Mouse (Mus musculus) urinary bladder, postnatal 14 days (tissue): ENCODE measurements around the gene Cfl1.
A peak's percentile ranks its signal among the peaks of the same experiment; 100 is the strongest.

Experiments used
- DNase-seq: peaks from one replicate; pipeline ENCODE4 v3.0.0; 2021; ENCODE audit warnings: low spot score

The Cfl1 gene

DNA sequence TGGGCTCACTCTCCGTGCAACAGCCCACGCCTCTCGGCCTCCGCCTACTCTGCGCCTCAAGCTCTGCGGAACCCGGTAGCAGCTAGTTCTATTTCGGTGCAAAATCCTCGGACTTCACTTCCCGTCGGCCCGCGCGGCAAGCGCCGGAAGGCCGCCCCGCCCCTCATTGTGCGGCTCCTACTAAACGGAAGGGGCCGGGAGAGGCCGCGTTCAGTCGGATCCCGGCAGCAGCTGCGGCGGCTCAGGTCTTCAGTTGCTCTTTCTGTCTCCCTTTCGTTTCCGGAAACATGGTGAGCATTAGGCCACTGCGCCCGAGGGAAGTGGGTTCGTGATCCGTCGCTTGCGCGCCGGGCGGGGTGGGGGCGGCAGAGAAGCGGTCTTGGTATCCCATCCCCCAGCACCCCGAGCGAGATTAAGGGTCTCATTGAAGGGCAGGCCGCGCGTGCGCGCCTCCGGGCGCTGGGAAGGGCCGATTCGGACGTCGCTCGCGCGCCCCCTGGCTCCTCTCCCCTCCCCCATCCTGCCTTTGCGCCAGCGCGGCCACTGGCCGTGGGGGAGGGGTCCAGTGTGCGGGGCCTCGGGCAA, at the start of gene Cfl1:
Gene Cfl1 (plus strand): TSS at position 143 of the 585 bp plus-strand sequence.
- DNase-seq: peak; percentile 94

DNA sequence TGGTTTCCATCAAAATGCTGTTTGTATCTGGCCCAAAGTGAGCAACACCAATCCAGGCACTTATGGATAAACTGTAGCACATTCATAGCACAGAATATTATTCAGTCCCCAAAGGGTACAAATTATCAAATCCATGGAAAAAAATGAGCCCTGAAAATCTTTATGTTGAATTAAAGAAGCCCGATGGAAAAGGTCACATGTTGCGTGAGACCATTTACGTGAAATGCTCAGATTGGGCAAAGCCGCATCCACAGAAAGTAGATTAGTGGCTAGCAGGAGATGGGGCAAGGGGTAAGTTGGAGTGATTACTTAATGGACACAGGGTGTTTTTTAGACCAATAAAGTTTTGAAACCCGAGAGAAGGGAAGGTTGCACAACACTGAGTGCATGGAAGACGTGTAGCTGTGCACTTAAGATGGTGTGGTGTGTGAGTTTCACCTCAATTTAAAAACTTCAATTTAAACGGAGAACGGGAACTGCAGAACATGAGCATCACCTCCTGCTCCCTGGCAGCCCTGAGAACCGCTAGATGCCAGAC, 45.8 kb upstream of the Cfl1 start:
- no peak for DNase-seq

GRCm38 (mm10) chr19:5444954-5445353, 45.3 kb upstream of the Cfl1 start:
- no peak for DNase-seq

DNA sequence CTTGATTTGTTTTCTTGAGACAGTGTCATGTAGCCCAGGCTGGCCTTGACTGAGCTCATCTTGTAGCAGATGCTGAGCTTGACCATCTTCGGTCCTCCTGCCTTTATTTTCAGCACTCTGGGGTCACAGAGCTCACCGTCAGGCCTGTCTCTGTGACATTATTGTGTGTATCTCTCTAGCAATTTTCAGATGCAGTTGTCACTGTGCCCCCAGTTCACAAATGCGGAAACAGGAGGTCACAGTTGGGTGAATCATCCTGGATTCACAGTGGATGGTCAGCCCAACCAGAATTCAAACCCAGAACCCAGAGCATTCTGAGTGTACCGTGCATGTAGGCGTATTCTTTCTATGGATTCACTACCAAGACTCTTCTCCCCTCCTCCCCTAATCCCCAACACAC, 44.5 kb upstream of the Cfl1 start:
- no peak for DNase-seq

- DNase-seq: peak; percentile 80
Observed at GRCm38 (mm10) chr19:5447515-5448353, 42.5 kb upstream of the Cfl1 start, which contains the start of gene Fosl1. Fosl1 (plus strand) TSS chr19:5447547.

DNA sequence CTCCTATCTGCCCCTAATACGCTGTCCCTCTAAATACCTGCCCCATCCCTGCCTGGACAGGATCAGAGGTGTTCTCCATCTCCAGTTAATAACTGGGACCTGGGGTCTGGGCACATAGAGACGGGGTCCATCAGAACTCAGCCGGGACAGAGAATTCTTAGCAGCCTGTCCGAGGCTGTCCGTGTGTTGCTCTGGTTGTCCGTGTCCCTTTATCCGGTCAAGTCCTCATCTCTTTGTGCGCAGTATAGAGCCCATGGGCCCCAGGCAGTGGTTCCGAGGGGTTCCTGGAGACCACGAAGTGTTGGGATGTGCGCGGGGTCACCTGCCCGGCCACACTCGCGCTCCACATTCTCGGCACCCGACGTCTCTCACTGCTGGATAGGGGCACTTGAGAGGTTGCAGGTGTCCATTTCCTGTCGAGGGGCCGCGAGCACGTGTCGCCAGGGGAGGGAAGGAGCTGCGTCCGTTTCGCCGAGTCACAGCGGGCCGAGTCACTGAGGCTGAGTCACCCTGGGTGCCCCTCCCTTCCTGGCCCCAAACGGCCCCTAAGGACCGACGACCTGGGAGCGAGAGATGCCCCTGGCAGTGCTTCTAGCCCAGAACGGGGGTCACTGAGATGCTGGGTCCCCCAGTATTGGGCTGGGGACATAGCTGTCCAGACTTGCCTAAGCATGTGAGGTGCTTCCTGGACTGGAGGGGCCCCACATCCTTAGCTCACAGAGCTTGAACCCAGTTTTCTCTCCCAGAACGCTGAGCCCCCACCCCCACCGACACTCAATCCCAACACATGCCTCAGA, 41.7 kb upstream of the Cfl1 start:
- no peak for DNase-seq

DNA sequence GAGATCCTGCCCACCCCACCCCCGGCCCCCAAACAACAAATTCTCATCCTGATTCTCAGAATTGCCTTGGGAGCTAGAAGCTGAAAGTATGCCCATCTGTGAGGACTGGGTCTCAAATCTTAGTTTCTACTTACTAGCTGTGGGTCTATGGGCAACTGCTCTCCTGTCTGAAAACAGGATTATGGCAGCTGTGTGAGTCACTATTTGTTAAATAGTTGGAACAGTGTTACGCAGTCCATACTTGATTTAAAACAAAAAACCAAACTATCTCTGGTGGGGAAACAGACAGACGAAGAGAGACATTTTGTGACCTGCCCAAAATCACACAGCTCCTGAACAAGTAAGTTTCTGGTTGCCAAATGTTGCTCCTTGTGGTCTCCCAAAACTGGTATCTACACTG, 40.6 kb upstream of the Cfl1 start:
- no peak for DNase-seq

- no peak for DNase-seq
Observed at GRCm38 (mm10) chr19:5451766-5452165, 38.5 kb upstream of the Cfl1 start.

GRCm38 (mm10) chr19:5455037-5455436, 35.2 kb upstream of the Cfl1 start:
- no peak for DNase-seq

DNA sequence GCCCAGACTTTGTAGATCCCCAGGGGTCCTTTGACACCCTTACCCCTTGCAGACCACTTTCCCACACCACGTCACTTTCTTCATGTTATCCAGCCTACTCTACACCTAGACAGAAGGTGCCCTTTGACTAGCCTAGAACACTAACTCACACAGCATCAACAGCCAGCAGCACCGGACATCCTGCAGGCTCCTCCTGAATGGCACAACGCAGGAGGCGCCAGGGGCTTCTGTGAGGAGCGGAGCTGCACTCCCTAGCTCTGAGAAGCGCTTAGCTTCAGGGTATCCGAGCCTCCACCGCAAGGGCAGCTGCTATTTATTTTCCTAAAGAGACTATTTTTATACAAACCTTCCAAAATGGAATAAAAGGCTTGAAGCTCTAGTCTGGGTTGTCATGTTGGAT, 34.7 kb upstream of the Cfl1 start:
- DNase-seq: no peak

- DNase-seq: no peak
Observed at GRCm38 (mm10) chr19:5456241-5456921, 33.9 kb upstream of the Cfl1 start.

- DNase-seq: peak; percentile 95
Observed at GRCm38 (mm10) chr19:5456922-5457745, 33.1 kb upstream of the Cfl1 start.

GRCm38 (mm10) chr19:5457746-5458442, 32.4 kb upstream of the Cfl1 start, which contains the start of gene Ccdc85b:
Ccdc85b (minus strand) TSS chr19:5457894.
- no peak for DNase-seq

DNA sequence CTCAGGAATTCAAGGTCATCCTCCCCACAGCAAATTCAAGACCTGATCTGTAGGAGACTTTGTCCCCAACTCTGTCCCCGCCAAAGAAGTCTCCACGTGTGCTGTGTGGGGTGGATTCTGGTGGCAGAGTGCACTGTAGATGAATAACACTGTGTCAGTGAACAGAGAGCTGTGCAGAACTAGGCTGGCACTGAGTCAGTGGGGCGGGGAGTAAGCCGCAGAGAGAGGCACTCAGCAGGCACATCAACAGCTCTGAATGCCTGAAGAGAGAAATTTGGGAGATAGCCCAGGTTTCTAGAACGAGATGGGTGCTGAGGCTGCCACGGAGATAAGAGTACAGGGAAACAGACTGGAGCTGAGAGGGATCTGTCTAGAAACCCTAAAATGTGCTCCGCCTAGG, 31.2 kb upstream of the Cfl1 start:
- no peak for DNase-seq

DNA sequence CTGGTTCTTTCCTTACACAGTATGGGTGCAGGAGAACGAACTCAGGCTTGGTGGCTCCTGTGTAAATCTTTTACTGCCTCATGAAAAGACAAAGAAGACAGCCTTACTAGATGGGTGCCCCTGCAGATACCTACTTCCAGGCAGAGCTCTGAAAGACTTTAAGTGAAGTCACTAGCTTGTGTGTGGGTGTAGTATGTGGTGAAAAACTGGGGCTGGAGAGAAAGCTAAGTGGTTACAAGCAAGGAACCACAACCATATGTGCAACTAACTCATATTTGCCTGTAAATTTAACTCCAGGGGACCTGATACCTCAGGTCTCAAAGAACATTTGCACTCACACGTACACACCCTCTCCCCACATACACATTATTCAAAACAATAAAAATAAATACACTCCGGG, 30.4 kb upstream of the Cfl1 start:
- no peak for DNase-seq

DNA sequence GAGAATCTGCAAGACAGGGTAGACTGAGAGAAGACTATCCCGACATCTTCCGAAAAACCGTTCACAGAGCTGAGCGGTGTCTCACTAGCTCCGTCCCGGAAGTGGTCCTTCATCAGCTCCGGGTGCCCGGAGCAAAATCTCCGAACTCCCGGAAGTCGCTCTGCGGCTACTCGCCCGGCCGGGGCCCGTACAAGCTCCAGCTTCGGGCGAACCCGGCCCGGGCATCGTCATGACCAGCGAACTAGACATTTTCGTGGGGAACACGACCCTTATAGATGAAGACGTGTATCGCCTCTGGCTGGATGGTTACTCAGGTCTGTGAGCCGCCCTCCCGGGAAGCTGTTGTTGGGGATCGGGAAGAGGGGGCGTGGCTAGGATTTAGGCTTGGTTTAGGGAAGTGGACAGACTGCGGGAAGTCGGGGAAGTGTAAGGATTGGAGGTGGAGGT, 29.8 kb upstream of the Cfl1 start, which contains the start of gene Fibp:
Gene Fibp (plus strand): TSS at position 151 of the 447 bp plus-strand sequence.
- DNase-seq: peak; percentile 91

- DNase-seq: no peak
Observed at GRCm38 (mm10) chr19:5461411-5461810, 28.8 kb upstream of the Cfl1 start.

DNA sequence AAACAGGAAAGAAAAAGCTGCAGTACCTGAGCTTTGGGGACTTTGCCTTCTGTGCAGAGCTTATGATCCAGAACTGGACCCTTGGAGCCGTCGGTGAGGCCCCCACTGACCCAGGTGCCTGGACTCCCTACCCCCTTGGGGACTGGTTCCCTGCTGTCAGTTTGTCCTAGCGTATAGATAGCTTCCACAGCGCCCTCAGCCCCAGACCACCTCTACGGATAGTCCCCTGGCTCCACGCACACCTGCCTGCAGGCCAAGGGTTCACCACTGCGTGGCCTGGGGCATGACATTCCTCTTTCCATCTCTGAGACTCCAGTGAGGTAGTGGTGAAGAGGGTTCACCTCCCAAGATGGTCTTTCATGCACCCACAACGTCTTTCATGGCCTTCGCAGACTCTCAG, 27.0 kb upstream of the Cfl1 start:
- DNase-seq: no peak

DNA sequence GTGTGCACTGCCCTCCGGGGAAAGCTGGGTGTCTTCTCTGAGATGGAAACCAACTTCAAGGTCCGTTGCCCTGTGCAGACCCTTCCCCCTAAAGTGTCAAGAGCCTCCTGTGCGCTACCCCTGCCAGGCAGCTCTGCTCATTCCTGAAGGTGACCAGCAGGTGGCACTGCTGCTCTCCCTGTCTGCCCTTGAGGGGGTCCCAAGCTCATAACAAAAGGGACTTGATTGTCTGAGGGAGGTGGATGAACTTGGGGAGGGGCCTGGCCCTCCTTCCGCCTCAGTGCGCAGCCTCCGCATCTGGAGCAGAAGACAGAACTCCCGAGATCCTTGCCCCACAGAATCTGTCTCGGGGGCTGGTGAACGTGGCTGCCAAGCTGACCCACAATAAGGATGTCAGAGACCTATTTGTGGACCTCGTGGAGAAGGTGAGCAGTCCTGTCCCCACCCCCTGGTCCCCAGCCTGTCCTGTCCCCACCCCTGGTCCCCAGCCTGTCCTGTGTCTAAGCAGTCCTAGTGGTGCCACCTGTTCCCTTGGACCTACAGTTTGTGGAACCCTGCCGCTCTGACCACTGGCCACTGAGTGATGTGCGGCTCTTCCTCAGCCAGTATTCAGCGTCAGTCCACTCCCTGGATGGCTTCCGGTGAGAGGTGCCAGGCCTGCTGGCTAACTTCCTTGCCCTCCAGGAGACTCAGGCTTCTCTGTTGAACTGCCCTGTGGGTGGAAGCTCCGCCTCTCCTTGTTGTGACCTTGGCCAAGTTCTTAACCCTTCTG, 26.3 kb upstream of the Cfl1 start:
- peak; percentile 42 for DNase-seq
